Mouse (Mus musculus) layer of hippocampus, adult 18-20 months (tissue): ENCODE measurements around the gene Ror1. TPM values are rescaled to one million over a fixed set of nuclear protein-coding genes. Genes with fewer than 3 reads are reported as not detected.

Source experiments
- DNase-seq, 2 experiments: peaks; one replicate each; pipeline ENCODE4 v3.0.0; 2022; ENCODE audit warnings: low spot score in 2 of 2
- total RNA-seq, 2 experiments: library from RNA; stranded (reverse); gene quantifications; 2 replicates each; pipeline ENCODE4 v1.2.3; 2021

Ror1 gene
- total RNA-seq, 2 experiments from 2014 or later = 5.6 to 5.7 TPM

GRCm38 (mm10) chr4:100208081-100208480 lies 112.5 kb downstream of the Ror1 start:
- no peak for DNase-seq

DNA sequence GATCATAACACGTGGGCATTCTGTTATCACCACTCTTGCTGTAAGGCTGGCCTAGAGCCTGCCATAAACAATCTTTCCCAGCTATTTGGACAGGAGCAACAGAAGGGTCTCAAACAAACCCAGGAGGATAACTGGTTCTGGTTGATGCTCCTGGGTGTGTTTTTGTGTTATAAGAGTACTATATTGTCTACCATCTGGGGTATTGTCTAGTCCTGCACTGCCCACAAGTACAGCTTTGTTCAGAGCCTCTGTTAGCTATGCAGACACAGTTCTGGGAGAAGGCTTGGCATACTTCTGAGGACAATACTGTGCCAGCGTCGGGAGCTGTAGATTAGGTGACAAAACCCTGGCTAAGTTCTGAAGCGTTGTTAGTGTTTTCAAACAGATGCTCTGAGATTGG lies 113.5 kb downstream of the Ror1 start:
- no peak for DNase-seq

DNA sequence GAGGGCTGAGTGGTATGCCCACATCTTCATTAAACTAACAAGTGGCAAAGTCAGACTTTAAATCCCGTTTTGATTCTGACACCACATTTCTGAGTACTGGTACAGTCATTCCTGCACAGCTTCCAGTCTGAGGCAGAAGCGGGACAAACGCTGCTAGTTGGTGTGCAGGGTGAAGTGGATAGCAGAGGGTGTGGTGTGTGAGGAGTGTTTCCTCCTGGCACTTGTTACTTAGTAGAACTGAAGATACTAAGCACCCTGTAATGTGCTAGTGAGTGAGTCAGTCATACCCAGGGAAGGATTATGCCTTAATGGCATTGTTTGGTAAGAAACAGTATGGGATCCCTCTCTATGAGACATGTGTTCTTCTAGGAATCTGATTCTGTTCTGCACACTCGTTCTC lies 115.7 kb downstream of the Ror1 start:
- DNase-seq = no peak

DNA sequence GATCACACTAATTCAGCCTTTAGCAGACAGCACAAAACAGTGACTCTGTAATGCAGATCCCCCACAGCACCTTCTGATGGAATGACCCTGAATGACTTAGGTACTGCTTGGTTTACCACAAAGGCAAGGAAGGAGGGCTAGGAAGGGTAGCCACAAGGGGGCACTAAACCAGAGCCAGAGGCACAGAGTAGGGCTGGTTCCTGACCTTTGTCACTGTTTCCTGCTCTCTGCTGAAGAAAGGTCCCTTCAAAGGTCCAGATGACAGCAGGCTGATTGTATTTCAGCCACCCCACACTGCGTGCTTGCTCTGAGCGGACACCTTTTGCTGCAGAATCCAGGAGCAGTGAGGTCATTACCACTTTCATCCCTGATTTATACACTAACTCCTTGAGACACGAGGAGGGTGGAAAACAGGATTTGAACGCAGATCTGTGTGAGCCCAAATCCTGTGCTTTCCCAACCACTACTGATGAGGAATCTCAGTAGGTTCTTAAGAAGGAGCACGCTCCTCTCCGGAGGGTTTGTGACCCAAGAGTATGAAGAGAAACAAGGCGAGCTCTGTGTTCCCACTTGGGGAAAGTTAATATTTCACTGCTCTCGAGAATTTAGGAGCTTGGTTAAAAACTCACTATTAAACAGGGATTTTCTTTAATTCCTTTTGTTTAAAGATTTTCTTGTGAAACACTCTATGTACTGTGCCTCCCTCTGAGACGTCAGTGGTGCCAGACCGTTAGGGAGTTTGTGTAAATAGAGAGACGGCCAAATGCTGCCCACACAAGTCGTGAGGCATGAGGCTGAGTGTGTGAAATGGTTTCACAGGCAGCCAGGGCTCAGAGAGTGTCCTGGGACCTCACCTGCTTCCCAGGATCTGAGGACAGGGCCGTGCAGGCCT lies 119.0 kb downstream of the Ror1 start:
- no peak for DNase-seq

DNA sequence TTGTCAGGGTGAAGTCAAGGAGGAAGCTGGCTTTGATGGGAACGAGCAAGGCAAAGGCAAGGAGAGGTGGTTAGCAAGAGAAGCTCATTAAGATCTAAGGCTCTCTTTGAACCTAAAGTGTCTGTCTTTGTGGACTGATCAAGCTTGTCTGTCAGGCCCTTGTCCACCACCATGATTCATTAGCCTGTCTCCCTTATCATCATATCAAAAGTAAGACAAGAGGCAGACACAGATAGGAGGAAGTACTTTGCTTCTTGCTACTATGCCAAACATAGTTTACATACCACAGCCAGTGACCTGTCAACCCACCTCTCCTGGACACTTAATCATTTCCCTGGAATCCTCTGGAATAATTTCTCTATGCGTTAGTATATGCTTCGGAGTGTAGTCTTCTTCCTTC lies 121.0 kb downstream of the Ror1 start:
- no peak for DNase-seq

GRCm38 (mm10) chr4:100219026-100219425 lies 123.4 kb downstream of the Ror1 start:
- no peak for DNase-seq

DNA sequence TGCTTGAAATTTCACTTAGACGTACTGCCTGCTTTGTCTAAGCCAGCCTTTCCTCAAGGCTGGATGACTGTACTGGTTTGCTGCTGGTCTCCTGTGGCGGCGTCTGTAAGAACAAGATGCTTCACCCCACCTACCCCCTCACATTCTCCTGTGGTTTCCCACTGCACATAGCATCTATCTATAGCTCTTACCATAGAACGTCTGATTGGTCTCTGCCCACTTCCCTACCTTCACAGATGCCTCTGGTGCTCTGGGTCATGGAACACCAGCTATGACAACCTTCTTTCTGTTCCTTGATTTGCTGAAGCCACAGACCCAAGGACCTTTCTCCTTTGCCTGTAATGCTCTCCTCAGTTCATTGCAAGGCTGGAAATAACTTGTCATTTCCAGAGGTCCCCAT lies 124.0 kb downstream of the Ror1 start:
- no peak for DNase-seq

DNA sequence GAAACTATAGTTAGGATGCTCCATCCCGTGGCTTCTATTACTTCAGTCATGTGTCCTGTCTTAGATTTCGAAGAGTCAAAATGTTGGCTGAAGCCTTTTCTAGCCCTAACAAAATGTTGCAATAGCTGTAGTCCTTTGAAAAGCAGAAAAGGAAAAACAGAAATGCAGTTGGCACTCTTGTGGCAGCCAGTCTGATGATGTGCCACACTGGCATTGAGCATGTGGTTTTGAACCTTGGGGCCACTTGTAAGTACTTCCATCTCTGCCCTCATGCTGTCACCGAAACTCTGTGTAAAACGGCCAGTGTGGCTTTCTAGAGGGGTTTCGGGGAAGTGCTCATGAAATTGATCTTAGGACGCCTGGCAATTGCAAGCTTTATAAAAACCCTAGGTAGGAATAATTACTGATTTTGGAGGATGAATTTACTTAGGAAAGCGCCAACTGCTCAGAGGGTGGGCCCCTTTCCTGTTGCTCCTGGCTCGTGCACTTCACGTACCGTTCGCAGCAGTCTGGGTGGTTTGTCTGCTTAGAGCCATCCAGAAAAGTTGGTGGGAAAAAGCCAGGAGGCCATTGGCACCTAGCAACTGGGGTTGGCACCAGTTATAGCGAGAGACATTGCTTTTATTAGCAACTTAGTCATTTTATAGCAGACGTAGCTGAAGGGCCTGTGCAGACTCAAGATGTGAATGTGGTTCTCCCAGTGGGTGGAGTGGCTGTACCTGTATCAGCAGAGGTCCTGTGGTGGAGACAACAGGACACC lies 126.6 kb downstream of the Ror1 start:
- DNase-seq = no peak

GRCm38 (mm10) chr4:100223532-100223931 lies 127.9 kb downstream of the Ror1 start:
- no peak for DNase-seq

GRCm38 (mm10) chr4:100223965-100224364 lies 128.4 kb downstream of the Ror1 start:
- no peak for DNase-seq

GRCm38 (mm10) chr4:100226619-100227018 lies 131.0 kb downstream of the Ror1 start:
- no peak for DNase-seq

GRCm38 (mm10) chr4:100228106-100228505 lies 132.5 kb downstream of the Ror1 start:
- no peak for DNase-seq

- no peak for DNase-seq
These were observed 134.7 kb downstream of the Ror1 start for GRCm38 (mm10) chr4:100230245-100230644.

DNA sequence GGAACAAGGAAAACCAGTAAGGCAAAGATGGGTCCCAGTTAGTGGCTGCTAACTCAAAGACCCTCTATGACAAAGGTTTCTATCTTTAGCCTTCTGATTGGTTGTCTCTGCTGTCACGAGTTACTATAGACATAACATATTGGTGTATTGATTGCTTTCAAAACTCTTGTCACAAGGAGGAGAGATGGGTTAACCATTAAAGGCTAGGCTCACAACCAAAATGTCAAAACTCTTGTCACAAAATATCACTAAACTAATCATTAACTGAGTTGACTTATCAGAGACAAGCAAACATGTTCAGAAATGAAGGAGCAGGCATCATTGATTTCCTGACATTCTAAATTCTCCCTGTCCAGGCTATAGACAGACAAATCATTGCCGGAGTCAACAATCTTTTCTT lies 135.4 kb downstream of the Ror1 start:
- no peak for DNase-seq

DNA sequence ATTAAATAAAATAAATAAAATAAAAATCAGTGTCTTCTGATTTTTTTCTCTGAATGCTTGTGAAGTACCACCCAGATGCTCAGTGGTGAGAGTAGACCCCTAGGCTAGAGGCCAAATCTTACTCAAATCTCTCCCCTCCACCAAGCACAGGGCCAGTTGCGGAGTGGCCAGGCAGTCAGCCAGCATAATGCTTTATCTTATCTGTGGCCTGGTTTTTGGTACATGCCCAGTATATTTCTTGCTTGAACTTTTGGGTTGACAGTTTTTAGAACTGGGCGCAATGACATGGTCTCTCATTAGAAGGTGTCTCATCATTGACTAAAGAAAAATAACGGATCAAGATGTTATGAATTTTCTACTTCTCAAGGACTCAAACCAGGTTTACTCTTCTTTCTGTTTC lies 136.3 kb downstream of the Ror1 start:
- no peak for DNase-seq

DNA sequence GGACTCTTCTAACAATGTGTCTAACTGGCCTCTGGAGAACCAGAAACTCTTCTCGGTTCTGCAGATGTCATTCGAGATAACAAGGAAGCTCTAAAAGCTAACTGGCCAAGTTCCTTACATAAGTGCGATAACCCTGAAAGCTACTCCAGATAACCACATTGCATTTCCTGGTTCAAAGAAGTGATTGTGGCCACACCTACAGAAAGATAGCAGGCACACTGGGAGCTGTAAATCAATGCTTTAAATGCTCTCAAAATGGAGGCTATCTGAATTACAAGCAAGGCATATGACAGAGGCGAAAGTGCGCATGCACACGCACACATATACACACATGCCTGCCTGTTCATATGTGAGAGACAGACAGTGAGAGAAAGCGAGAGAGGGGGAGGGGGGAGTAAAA lies 136.9 kb downstream of the Ror1 start:
- no peak for DNase-seq

DNA sequence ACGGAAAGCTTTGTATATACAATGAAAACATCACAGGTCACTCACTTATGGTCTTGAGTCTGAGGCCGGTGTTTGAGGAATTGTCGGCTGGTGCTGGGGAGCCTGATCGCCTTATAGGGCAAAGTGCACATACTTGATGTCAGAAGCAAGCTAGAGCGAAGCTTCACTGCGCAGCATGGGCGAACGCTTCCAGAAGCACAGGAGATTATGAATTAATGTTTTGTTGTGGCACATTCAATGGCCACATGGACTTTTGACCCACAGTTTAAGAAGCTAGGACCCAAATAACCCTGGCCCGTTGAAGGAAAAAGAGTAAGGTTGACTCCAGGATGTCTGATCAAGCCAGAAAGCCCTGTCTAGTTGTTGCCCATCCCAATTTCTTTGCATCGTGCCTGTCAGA lies 138.2 kb downstream of the Ror1 start:
- DNase-seq = no peak

DNA sequence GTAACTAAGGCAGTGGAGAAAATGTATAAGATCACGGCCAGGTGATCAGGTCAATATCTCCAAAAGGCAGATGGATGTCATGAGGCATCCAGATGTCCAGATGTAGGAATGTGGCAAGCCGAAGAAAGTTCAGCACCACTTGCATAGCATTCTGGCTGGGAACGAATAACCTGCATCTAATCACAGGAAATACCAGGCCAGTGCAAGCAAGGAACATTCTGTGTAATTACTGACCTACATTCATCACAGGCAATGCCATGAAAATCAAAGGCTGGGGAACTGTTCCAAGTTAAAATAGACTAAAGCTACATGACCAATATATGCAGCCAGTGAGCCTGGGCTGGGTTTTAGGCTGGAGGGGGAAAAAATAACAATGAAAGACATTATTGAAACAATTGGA lies 140.7 kb downstream of the Ror1 start:
- no peak for DNase-seq

DNA sequence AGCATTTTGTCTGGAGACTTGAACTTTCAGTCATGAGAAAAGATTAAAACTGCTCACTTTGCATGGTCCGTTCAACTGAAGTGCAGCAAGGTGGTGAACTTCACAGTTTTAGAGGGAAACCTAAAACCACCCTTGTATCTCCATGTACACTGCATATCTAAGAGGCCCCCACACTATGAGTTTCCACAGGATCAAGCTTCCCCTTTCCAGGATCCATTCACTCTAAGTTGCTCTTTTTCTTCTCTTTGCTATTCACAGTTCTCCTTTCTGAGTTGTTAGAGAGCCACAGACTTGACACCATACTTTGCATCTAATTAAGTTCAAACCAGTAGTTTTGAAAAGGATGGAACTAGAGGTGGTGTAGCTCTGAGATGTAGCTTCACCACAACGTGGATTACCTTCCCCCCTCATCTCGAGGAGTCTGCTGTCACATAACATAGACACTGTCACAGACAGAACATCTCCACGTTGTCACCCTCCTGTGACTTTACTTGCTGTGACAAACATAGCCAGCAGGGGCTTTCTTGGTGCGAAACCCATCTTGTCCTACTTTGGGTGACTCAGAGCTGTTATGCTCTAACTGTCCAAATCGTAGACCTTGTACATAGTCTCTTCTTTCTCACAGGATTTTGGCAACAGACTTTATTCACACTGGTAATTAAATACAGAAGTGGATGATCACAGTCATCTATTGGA lies 146.6 kb downstream of the Ror1 start:
- DNase-seq = no peak

- DNase-seq = no peak
These were observed 148.7 kb downstream of the Ror1 start for GRCm38 (mm10) chr4:100244250-100244649.

GRCm38 (mm10) chr4:100244701-100245100 lies 149.1 kb downstream of the Ror1 start:
- no peak for DNase-seq

- DNase-seq = no peak
These were observed 152.2 kb downstream of the Ror1 start for GRCm38 (mm10) chr4:100247826-100248225.
